Mouse (Mus musculus) NIH3T3 (cell line): ENCODE measurements around the gene Tmem107.

Experiments used
- DNase-seq: peaks from one replicate; pipeline ENCODE4 v3.0.0-alpha.2; 2012; ENCODE audit warnings: low read depth

The Tmem107 gene

GRCm38 (mm10) chr11:69107676-69108075, 37.1 kb downstream of the Tmem107 start:
- DNase-seq = no peak

GRCm38 (mm10) chr11:69108223-69108622, 37.6 kb downstream of the Tmem107 start:
- no peak for DNase-seq

- no peak for DNase-seq
Observed at GRCm38 (mm10) chr11:69109032-69109900, 38.7 kb downstream of the Tmem107 start.

- peak; percentile 87 for DNase-seq
Observed at GRCm38 (mm10) chr11:69110319-69111046, 39.9 kb downstream of the Tmem107 start.

- no peak for DNase-seq
Observed at GRCm38 (mm10) chr11:69111051-69111810, 40.6 kb downstream of the Tmem107 start.

- DNase-seq = no peak
Observed at GRCm38 (mm10) chr11:69111865-69112264, 41.3 kb downstream of the Tmem107 start.

GRCm38 (mm10) chr11:69114018-69114417, 43.4 kb downstream of the Tmem107 start:
- peak; percentile 55 for DNase-seq

- DNase-seq = no peak
Observed at GRCm38 (mm10) chr11:69114621-69115020, 44.0 kb downstream of the Tmem107 start.

GRCm38 (mm10) chr11:69116843-69117242, 46.2 kb downstream of the Tmem107 start:
- DNase-seq = no peak

- peak; percentile 65 for DNase-seq
Observed at GRCm38 (mm10) chr11:69117737-69118695, 47.4 kb downstream of the Tmem107 start.

GRCm38 (mm10) chr11:69118765-69119164, 48.2 kb downstream of the Tmem107 start:
- DNase-seq = peak; percentile 93

- DNase-seq = no peak
Observed at GRCm38 (mm10) chr11:69119446-69120155, 49.0 kb downstream of the Tmem107 start.

GRCm38 (mm10) chr11:69120221-69121000, 49.8 kb downstream of the Tmem107 start, which contains the start of gene Hes7:
Gene Hes7 (plus strand): TSS chr11:69120404.
- DNase-seq = no peak

- DNase-seq = peak; percentile 52
Observed at GRCm38 (mm10) chr11:69121001-69121740, 50.6 kb downstream of the Tmem107 start.

GRCm38 (mm10) chr11:69121741-69122335, 51.2 kb downstream of the Tmem107 start:
- peak; percentile 67 for DNase-seq

GRCm38 (mm10) chr11:69122336-69122951, 51.8 kb downstream of the Tmem107 start, which contains the start of gene 9130213A22Rik:
Gene 9130213A22Rik (minus strand): TSS chr11:69122589.
- peak; percentile 97 for DNase-seq
